Mouse (Mus musculus) stomach, embryonic 15.5 days (tissue): ENCODE results near the gene Ttll4. TPM values are rescaled to one million over a fixed set of nuclear protein-coding genes. Genes with fewer than 3 reads are reported as not detected.
A peak's percentile ranks its signal among the peaks of the same experiment; 100 is the strongest.

Experiments used
- ATAC-seq: fragments of 200-750 bp; cut with Nextera tagmentation; 2 replicates; pipeline ENCODE4 v1.8.0; 2017; ENCODE audit warnings: low read depth, moderate number of reproducible peaks, moderate TSS enrichment; ENCODE audit not compliant: insufficient read depth, low FRiP score
- H3K27ac ChIP-seq: fragments of 300-500 bp; sonication (generic); 2 replicates; pipeline ENCODE4 v1.5.1; 2015; ENCODE audit warnings: mild to moderate bottlenecking, inconsistent platforms
- H3K27me3 ChIP-seq: fragments of 300-500 bp; sonication (generic); replicated peaks from 2 replicates; pipeline ENCODE4 v1.6.1; 2015; ENCODE audit warnings: inconsistent platforms
- H3K36me3 ChIP-seq: fragments of 300-500 bp; sonication (generic); 2 replicates; pipeline ENCODE4 v1.6.1; 2015; ENCODE audit warnings: inconsistent platforms
- H3K4me1 ChIP-seq: fragments of 300-500 bp; sonication (generic); 2 replicates; pipeline ENCODE4 v1.6.1; 2015; ENCODE audit warnings: inconsistent platforms
- H3K4me2 ChIP-seq: fragments of 300-500 bp; sonication (generic); 2 replicates; pipeline ENCODE4 v1.6.1; 2015; ENCODE audit warnings: mild to moderate bottlenecking, inconsistent platforms
- H3K4me3 ChIP-seq: fragments of 300-500 bp; sonication (generic); replicated peaks from 2 replicates; pipeline ENCODE4 v1.5.1; 2015; ENCODE audit warnings: inconsistent platforms
- H3K9ac ChIP-seq: fragments of 300-500 bp; sonication (generic); 2 replicates; pipeline ENCODE4 v1.6.1; 2015; ENCODE audit warnings: inconsistent platforms
- H3K9me3 ChIP-seq: fragments of 300-500 bp; sonication (generic); 2 replicates; pipeline ENCODE4 v1.6.1; 2016; ENCODE audit warnings: inconsistent platforms
- WGBS: fragments of 180-500 bp; shearing (Covaris S2); methylation state at CpG from one replicate; pipeline ENCODE4 v1.1.7; 2015; 5-methylcytosine and 5-hydroxymethylcytosine counted together
- polyA plus RNA-seq: library from polyadenylated mRNA; unstranded; fragments of >200 nt; fragmentation: Nextera tagmentation; extraction: Ambion mirVana; gene quantifications from 2 replicates; pipeline ENCODE4 v1.2.1, GENCODE M21; 2015

Gene Ttll4
- polyA plus RNA-seq, 1 experiment from 2014 or later = 9.1 TPM

DNA sequence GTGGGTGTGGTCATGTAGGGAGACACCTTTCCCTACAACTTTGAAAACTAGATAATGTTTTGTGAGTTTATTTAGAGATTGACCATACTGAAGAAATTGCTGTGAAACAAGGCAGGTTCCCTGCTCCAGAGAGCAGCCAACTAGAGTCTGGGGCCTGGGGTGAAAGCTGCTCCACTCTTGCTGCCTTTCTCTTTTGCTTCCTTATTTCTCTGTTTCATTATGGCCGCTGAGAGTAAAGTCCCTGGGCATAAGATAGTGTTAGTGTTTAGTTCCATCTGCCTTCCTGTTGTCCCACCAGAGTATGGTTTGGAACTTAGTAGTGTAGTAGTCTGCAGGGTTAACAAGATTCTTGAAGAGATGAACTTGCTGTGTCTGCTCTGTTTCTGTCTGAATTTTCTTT is 16.3 kb downstream of the Ttll4 start:
- H3K36me3 ChIP-seq = peaks cover 21% of the 10 kb centered on the region
- no peaks in the 10 kb centered on the region for H3K9me3 ChIP-seq
- no peaks in the 10 kb centered on the region for H3K27me3 ChIP-seq
- H3K4me3 ChIP-seq = no peak overlapping the region
- WGBS = 88% methylated on average over 1 of the region's 1 CpGs
- ATAC-seq = no peak
- no peaks in the 10 kb centered on the region for H3K4me1 ChIP-seq
- no peak overlapping the region for H3K4me2 ChIP-seq
- no peak overlapping the region for H3K27ac ChIP-seq
- no peak overlapping the region for H3K9ac ChIP-seq

DNA sequence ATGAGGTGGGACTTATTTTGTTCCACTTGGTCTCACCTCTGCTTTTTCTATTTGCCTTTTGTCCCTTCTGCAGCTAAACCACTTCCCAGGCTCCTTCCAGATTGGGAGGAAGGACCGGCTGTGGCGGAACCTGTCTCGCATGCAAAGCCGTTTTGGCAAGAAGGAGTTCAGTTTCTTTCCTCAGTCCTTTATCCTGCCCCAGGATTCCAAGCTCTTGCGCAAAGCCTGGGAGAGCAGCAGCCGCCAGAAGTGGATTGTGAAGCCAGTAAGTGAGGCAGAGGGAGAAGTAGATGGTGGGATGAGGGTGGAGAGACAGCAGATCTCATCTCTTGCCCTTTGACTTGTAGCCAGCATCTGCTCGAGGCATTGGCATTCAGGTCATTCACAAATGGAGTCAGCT is 25.6 kb downstream of the Ttll4 start:
- Histone ChIP-seq H3K4me1 (no peaks in the 10 kb centered on the region), H3K4me2 (no peak overlapping the region), H3K9me3 (no peaks in the 10 kb centered on the region), H3K27ac (no peak overlapping the region), H3K4me3 (no peak overlapping the region), H3K9ac (no peak overlapping the region), H3K36me3 (peaks cover 47% of the 10 kb centered on the region), H3K27me3 (no peaks in the 10 kb centered on the region)
- no peak for ATAC-seq
- WGBS = 85% methylated on average over 7 of the region's 7 CpGs

DNA sequence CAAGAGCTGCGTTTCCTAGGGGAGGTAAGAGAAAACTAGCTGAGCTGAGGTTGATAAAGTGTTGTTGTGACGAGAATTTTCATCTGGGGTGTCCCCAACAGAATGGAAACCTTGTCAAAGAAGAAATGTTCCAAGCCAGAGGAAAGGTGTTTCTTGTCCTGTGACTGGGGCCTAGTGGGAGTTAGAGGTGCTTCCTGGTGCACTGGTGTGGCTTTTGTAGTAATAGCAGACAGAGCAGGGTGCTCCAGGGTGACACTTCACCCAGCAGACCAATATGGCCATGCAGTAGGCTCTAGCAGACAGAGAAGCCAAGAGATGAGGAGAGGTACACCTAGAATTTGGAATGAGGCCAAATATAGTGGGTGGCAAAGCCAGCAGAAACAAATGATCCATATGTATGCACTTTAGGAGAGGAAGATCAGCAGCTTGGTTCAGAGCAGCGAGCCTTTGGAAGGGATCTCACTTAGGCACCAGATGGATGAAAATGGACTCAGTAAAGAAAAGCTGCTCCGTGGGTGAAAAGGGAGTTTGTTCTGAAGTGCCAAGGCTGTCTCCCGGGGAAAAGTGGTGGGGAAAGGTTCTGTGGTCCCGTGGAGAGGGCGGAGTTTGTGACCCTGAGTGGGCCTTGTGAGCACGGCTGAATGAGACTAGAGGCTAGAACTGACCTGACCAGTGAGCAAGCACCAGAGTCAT is 32.5 kb downstream of the Ttll4 start:
- WGBS = 90% methylated on average over 8 of the region's 8 CpGs
- no peak overlapping the region for H3K4me3 ChIP-seq
- no peak overlapping the region for H3K4me2 ChIP-seq
- peaks cover 32% of the 10 kb centered on the region for H3K36me3 ChIP-seq
- no peak overlapping the region for H3K27ac ChIP-seq
- no peaks in the 10 kb centered on the region for H3K9me3 ChIP-seq
- no peaks in the 10 kb centered on the region for H3K4me1 ChIP-seq
- H3K27me3 ChIP-seq = no peaks in the 10 kb centered on the region
- ATAC-seq = no peak
- H3K9ac ChIP-seq = no peak overlapping the region

DNA sequence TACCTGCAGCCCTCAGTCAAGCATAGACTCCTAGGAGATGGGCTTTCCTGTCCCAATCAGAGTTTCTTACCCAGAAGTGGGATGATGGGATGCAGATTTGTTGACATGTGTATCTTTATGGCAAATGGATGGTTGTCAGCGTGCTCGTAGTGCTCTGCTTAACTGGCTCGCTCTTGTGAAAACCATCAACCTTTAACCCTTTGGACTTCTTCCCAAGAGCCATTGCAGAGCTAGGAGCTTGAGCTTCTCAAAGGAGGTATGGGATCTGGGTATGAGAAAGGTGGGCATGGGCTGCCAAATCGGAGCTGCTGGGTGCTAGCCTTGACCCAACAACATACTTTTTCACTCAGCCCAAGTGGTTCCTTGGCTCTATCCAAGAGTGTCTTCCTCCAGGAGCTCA is 34.3 kb downstream of the Ttll4 start:
- Histone ChIP-seq H3K4me3 (no peak overlapping the region), H3K36me3 (peaks cover 30% of the 10 kb centered on the region), H3K4me1 (no peaks in the 10 kb centered on the region), H3K9ac (no peak overlapping the region), H3K4me2 (no peak overlapping the region), H3K9me3 (no peaks in the 10 kb centered on the region), H3K27ac (no peak overlapping the region), H3K27me3 (no peaks in the 10 kb centered on the region)
- WGBS = 87% methylated on average over 4 of the region's 4 CpGs
- no peak for ATAC-seq

DNA sequence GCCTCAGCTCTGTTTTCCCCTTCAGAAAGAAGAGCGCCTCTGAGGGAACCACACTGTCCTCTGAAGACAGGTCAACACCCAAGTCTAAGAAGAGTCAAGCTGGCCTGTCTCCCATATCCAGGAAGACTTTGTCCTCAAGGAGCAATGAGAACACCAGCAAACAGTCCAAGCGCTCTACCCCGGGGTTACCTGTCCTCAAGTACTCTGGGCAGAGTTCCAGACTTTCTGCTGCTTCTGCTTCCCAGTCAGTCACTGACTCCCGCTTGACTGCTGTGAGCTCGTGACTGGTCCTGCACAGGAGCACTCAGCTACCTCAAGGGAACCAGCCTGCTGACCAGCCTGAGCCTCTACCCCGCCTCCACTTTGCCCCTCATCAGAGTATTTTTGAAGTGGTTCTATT is 35.9 kb downstream of the Ttll4 start:
- H3K9me3 ChIP-seq = no peaks in the 10 kb centered on the region
- H3K36me3 ChIP-seq = peaks cover 24% of the 10 kb centered on the region
- H3K27me3 ChIP-seq = no peaks in the 10 kb centered on the region
- no peaks in the 10 kb centered on the region for H3K4me1 ChIP-seq
- H3K9ac ChIP-seq = no peak overlapping the region
- no peak overlapping the region for H3K4me3 ChIP-seq
- ATAC-seq = no peak
- no peak overlapping the region for H3K4me2 ChIP-seq
- WGBS = 91% methylated on average over 6 of the region's 6 CpGs
- H3K27ac ChIP-seq = no peak overlapping the region

DNA sequence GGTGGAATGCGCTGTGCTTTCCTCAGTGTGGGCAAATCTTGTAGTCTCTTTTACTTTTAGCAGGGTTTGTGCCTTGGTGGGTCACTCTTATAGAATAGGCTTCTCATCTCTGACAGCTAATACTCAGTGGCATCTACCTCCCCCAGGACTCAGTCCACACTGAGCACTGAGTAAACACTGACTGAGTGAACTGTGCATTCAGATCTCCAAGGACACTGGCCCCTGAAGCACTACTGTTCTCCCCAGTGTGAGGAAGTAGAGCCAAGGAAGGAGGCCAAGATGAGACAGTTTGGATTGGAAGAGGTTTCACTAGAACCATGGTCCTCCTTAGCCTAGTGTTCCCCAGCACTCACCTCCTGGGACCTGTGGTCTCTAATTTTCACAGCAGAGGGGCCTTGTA is 36.8 kb downstream of the Ttll4 start:
- H3K36me3 ChIP-seq = peaks cover 24% of the 10 kb centered on the region
- ATAC-seq = no peak
- no peaks in the 10 kb centered on the region for H3K4me1 ChIP-seq
- H3K4me2 ChIP-seq = no peak overlapping the region
- H3K27ac ChIP-seq = no peak overlapping the region
- H3K27me3 ChIP-seq = no peaks in the 10 kb centered on the region
- no peak overlapping the region for H3K4me3 ChIP-seq
- no peaks in the 10 kb centered on the region for H3K9me3 ChIP-seq
- no peak overlapping the region for H3K9ac ChIP-seq
- WGBS = 95% methylated on average over 1 of the region's 1 CpGs

DNA sequence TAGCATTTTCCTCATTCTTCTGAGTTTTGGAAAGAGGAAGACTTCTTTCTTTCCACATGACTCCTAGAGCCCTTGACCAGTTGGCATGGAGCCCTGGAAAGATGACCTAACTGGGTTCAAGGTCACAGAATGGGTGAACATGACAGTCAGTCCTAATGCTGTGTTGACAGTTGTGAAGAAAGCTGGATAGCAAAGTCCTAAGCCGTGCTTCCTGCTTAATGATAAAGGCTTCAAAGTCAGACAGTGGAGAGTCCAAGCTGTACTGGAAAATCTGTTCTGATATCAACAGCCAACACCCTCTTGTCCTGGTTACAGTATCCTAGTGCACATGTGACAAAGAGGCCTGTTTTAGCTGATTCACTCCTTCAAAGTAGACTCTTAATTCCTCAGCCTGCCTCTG is 37.2 kb downstream of the Ttll4 start:
- WGBS = 76% methylated on average over 1 of the region's 1 CpGs
- H3K9me3 ChIP-seq = no peaks in the 10 kb centered on the region
- no peak overlapping the region for H3K9ac ChIP-seq
- H3K36me3 ChIP-seq = peaks cover 21% of the 10 kb centered on the region
- H3K4me2 ChIP-seq = no peak overlapping the region
- no peaks in the 10 kb centered on the region for H3K4me1 ChIP-seq
- no peak for ATAC-seq
- no peak overlapping the region for H3K27ac ChIP-seq
- H3K27me3 ChIP-seq = no peaks in the 10 kb centered on the region
- no peak overlapping the region for H3K4me3 ChIP-seq

DNA sequence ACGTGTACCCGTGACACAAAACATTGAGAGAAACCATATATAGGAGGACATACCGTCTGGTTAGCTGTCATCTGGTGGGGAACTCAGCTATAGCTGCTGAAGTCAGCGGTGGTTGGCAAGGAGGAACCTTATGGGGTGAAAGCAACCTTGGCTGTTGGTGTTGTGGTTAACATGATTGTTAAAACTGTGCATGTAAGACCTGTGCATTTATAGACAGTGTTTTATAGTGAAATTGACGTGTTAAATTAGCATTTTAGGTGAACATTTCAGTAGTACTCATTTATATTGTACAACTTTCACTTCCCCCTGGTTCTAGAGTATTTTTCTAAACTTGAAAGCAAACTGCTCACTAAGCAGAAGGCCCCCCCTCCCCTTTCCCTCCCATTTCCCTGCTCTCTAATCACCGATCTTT is 40.6 kb downstream of the Ttll4 start:
- WGBS = 81% methylated on average over 6 of the region's 6 CpGs
- Histone ChIP-seq H3K4me1 (no peaks in the 10 kb centered on the region), H3K9ac (no peak overlapping the region), H3K4me2 (no peak overlapping the region), H3K27me3 (no peaks in the 10 kb centered on the region), H3K9me3 (no peaks in the 10 kb centered on the region), H3K36me3 (peaks cover 8% of the 10 kb centered on the region), H3K4me3 (no peak overlapping the region), H3K27ac (no peak overlapping the region)
- no peak for ATAC-seq

DNA sequence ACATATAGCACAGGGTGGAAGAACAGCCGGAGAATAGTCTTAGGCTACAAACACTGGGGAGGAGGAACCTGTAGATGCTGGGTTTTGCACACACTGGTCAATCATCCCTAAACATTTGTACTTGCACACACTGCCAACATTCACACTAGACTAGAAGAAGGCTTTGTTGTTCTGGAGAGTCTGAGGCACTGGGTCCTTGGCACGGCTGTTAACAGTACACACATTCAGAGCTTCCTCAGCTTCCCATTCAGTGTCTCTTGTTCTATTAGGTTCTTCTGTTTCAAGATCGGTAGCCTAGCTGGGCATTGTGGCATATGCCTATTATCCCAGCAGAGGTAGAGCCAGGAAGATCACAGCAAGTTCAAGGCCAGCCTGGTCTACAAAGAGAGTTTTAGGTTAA is 42.6 kb downstream of the Ttll4 start:
- ATAC-seq = no peak
- Histone ChIP-seq H3K4me1 (no peaks in the 10 kb centered on the region), H3K4me2 (no peak overlapping the region), H3K36me3 (peaks cover 6% of the 10 kb centered on the region; the same call in 1 of the 2 replicates), H3K4me3 (no peak overlapping the region), H3K9me3 (no peaks in the 10 kb centered on the region), H3K27me3 (no peaks in the 10 kb centered on the region), H3K27ac (no peak overlapping the region), H3K9ac (no peak overlapping the region)
- 84% methylated on average over 3 of the region's 3 CpGs for WGBS

DNA sequence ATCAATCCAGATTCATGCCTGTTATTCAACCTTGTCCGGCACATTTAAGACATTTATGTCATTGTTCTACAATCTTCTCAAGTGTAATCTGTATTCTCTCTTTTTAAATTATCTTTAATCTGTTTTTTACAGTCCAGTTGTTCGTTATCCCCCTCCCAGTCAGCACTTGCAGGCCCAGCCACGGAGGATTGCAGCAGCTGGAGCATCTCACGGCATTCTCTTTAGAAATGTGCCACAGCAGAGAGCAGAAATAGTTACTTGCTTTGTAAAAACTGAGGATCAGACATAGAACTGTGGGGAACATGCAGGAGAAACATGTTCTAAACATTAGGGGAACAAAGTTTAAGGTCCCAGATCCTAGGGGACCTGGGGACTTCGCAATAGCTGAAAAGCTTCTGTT is 43.5 kb downstream of the Ttll4 start:
- WGBS = 50% methylated on average over 5 of the region's 5 CpGs
- no peak for ATAC-seq
- H3K9me3 ChIP-seq = no peaks in the 10 kb centered on the region
- no peak overlapping the region for H3K4me3 ChIP-seq
- H3K27ac ChIP-seq = peak overlapping the region; percentile 42; the same call in 1 of the 2 replicates
- no peak overlapping the region for H3K9ac ChIP-seq
- H3K27me3 ChIP-seq = no peaks in the 10 kb centered on the region
- no peak overlapping the region for H3K4me2 ChIP-seq
- H3K4me1 ChIP-seq = no peaks in the 10 kb centered on the region
- peaks cover 5% of the 10 kb centered on the region; the same call in 1 of the 2 replicates for H3K36me3 ChIP-seq

DNA sequence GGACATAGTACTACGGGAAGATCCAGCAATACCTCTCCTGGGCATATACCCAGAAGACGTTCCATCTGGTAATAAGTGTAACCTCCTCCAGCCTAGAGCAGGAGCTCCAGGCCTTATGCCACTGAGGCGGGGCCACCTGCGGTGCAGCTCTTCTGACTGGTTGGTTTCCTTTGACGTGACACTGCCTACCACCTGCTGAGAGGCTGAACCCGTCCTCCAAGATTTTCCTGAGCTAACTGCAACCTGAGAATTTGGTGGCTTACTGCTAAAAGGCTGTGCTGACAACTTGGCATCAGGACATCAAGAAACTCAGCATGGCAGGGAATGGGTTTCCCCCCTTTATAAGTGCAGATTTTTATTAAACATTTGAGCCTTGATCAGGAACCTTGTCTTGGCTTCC is 48.0 kb downstream of the Ttll4 start:
- no peak for ATAC-seq
- no peak overlapping the region for H3K9ac ChIP-seq
- H3K27me3 ChIP-seq = no peaks in the 10 kb centered on the region
- no peak overlapping the region for H3K4me3 ChIP-seq
- no peaks in the 10 kb centered on the region for H3K36me3 ChIP-seq
- H3K27ac ChIP-seq = no peak overlapping the region
- H3K4me1 ChIP-seq = 0 out of 2 replicates have a peak, but pooled peaks cover 9% of the 10 kb centered on the region
- H3K9me3 ChIP-seq = no peaks in the 10 kb centered on the region
- H3K4me2 ChIP-seq = no peak overlapping the region
- whole genome bisulfite sequencing = 37% methylated on average over 6 of the region's 6 CpGs

DNA sequence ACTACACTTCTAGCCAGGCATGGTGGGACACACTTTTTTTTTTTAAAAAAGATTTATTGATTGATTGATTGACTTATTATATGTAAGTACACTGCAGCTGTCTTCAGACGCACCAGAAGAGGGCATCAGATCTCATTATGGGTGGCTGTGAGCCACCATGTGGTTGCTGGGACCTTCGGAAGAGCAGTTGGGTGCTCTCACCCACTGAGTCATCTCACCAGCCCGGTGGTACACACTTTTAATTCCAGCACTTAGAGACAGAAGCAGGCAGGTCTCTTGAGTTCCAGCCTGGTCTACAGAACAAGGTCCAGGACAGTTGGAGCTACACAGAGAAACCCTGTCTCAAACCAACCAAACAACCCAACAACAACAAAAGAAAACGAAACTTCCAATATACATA is 50.5 kb downstream of the Ttll4 start:
- Histone ChIP-seq H3K27ac (no peak overlapping the region), H3K9me3 (no peaks in the 10 kb centered on the region), H3K36me3 (no peaks in the 10 kb centered on the region), H3K4me3 (no peak overlapping the region), H3K9ac (no peak overlapping the region), H3K4me1 (0 out of 2 replicates have a peak, but pooled peaks cover 9% of the 10 kb centered on the region), H3K4me2 (no peak overlapping the region), H3K27me3 (no peaks in the 10 kb centered on the region)
- 74% methylated on average over 4 of the region's 4 CpGs for WGBS
- ATAC-seq = no peak
